Mouse (Mus musculus) embryonic facial prominence, embryonic 13.5 days (tissue): ENCODE measurements around the gene Cfap206. TPM values are rescaled to one million over a fixed set of nuclear protein-coding genes. Genes with fewer than 3 reads are reported as not detected.

ENCODE experiments used
- ATAC-seq: fragments of 200-750 bp; cut with Nextera tagmentation; 2 replicates; pipeline ENCODE4 v1.8.0; 2017; ENCODE audit warnings: low read depth; ENCODE audit not compliant: insufficient number of reproducible peaks, insufficient read depth, low FRiP score, low TSS enrichment
- H3K27ac ChIP-seq: fragments of 300-500 bp; sonication (generic); 2 replicates; pipeline ENCODE4 v1.5.1; 2015; ENCODE audit warnings: moderate library complexity, mild to moderate bottlenecking, inconsistent platforms
- H3K27me3 ChIP-seq: fragments of 300-500 bp; sonication (generic); 2 replicates; pipeline ENCODE4 v1.6.1; 2015; ENCODE audit warnings: mild to moderate bottlenecking, inconsistent platforms
- H3K36me3 ChIP-seq: fragments of 300-500 bp; sonication (generic); 2 replicates; pipeline ENCODE4 v1.6.1; 2015; ENCODE audit warnings: mild to moderate bottlenecking, inconsistent platforms
- H3K4me1 ChIP-seq: fragments of 300-500 bp; sonication (generic); 2 replicates; pipeline ENCODE4 v1.6.1; 2015; ENCODE audit warnings: inconsistent platforms
- H3K4me2 ChIP-seq: fragments of 300-500 bp; sonication (generic); 2 replicates; pipeline ENCODE4 v1.6.1; 2015; ENCODE audit warnings: moderate library complexity, mild to moderate bottlenecking, inconsistent platforms
- H3K4me3 ChIP-seq: fragments of 300-500 bp; sonication (generic); 2 replicates; pipeline ENCODE4 v1.5.1; 2015; ENCODE audit warnings: mild to moderate bottlenecking, inconsistent platforms
- H3K9ac ChIP-seq: fragments of 300-500 bp; sonication (generic); 2 replicates; pipeline ENCODE4 v1.6.1; 2015; ENCODE audit warnings: mild to moderate bottlenecking, inconsistent platforms
- H3K9me3 ChIP-seq: fragments of 300-500 bp; sonication (generic); 2 replicates; pipeline ENCODE4 v1.6.1; 2016; ENCODE audit warnings: inconsistent platforms
- WGBS: fragments of 180-500 bp; shearing (Covaris S2); methylation state at CpG from one replicate; pipeline ENCODE4 v1.1.7; 2015; ENCODE audit warnings: mixed read lengths; 5-methylcytosine and 5-hydroxymethylcytosine counted together
- polyA plus RNA-seq: library from polyadenylated mRNA; unstranded; fragments of >200 nt; fragmentation: Nextera tagmentation; extraction: Ambion mirVana; gene quantifications from 2 replicates; pipeline ENCODE4 v1.2.1, GENCODE M21; 2015

The Cfap206 gene
- polyA plus RNA-seq, 1 experiment from 2014 or later = 0.27 TPM

DNA sequence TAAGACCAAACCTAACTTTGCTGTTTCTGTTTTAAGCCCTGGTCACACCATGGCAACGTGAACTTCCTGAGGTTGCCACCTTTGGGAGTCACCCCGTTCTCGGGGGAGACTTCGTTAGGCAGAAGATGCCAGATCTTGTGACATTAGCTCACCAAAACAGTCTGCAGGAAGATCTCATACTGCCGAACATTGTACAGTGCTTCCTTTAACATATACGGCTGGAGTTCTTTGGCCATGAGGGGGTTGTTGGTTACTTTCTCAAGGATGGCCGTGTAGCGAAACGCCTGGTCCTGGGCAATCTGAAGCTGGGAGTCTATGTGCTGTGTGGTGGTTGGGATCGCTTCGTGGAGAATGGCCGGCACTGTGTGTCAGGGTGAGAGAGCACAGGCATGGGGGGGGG is 10.6 kb downstream of the Cfap206 start:
- 97% methylated on average over 12 of the region's 12 CpGs for WGBS
- H3K27me3 ChIP-seq = no peaks in the 10 kb centered on the region

GRCm38 (mm10) chr4:34715062-34715461 is 14.9 kb downstream of the Cfap206 start:
- Histone ChIP-seq H3K4me3 (no peak overlapping the region), H3K4me2 (no peak overlapping the region), H3K27me3 (no peaks in the 10 kb centered on the region), H3K9me3 (0 out of 2 replicates have a peak, but pooled peaks cover 5% of the 10 kb centered on the region), H3K36me3 (no peaks in the 10 kb centered on the region), H3K9ac (no peak overlapping the region), H3K27ac (no peak overlapping the region), H3K4me1 (no peaks in the 10 kb centered on the region)
- no peak for ATAC-seq
- WGBS = 90% methylated on average over 1 of the region's 1 CpGs

More for the DNA sequence above, 10.6 kb downstream of the Cfap206 start:
- no peak overlapping the region for H3K4me2 ChIP-seq
- H3K36me3 ChIP-seq = no peaks in the 10 kb centered on the region
- H3K4me1 ChIP-seq = no peaks in the 10 kb centered on the region
- H3K9ac ChIP-seq = no peak overlapping the region
- no peak for ATAC-seq
- H3K4me3 ChIP-seq = no peak overlapping the region
- no peak overlapping the region for H3K27ac ChIP-seq
- H3K9me3 ChIP-seq = no peaks in the 10 kb centered on the region

DNA sequence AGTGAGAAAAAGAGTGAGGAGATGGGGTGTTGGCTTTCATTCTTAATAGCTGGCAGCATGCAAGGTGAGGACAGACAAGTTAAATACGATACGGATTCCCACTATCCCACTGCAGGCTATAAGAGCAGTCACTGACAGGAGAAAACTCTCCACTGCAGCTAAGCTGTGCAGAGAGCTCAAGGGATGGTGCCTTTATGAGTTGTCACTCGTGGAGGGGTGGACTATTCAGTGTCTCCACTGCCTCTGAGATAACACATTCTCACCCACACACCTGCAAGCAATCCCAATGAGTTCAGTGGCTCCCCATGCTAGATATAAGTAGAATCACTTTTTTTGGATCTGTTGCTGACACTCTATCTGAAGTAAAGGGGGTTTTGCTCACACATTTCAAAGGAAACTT is 21.9 kb downstream of the Cfap206 start:
- no peak overlapping the region for H3K9ac ChIP-seq
- H3K4me3 ChIP-seq = no peak overlapping the region
- no peak overlapping the region for H3K27ac ChIP-seq
- ATAC-seq = no peak
- 0 out of 2 replicates have a peak, but pooled peaks cover 5% of the 10 kb centered on the region for H3K9me3 ChIP-seq
- H3K27me3 ChIP-seq = no peaks in the 10 kb centered on the region
- H3K36me3 ChIP-seq = no peaks in the 10 kb centered on the region
- no peak overlapping the region for H3K4me2 ChIP-seq
- 78% methylated on average over 3 of the region's 3 CpGs for WGBS
- no peaks in the 10 kb centered on the region for H3K4me1 ChIP-seq

DNA sequence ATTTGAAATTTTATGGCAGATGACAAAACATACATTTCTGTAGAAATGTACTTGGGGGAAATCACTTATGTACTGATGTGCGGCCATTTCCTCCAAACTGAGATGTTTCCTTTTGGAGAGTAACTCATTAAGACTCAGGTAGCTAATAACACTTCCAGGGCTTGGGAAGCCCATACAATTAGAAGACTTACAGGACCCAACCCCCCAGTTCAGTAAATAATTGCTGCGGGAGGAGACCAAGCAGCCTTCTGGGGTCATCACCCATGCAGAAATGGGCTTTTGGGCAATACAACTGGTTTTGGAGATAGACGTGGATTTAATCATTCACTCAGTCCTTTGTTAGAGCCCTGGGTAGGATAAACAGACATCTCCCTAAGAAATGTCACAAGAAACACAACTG is 22.8 kb downstream of the Cfap206 start:
- no peaks in the 10 kb centered on the region for H3K27me3 ChIP-seq
- no peak for ATAC-seq
- no peaks in the 10 kb centered on the region for H3K4me1 ChIP-seq
- 78% methylated on average over 3 of the region's 3 CpGs for WGBS
- no peak overlapping the region for H3K4me2 ChIP-seq
- H3K9me3 ChIP-seq = 0 out of 2 replicates have a peak, but pooled peaks cover 5% of the 10 kb centered on the region
- no peak overlapping the region for H3K9ac ChIP-seq
- H3K4me3 ChIP-seq = no peak overlapping the region
- H3K36me3 ChIP-seq = no peaks in the 10 kb centered on the region
- H3K27ac ChIP-seq = no peak overlapping the region

GRCm38 (mm10) chr4:34703029-34703428 is 27.0 kb downstream of the Cfap206 start:
- 66% methylated on average over 4 of the region's 4 CpGs for WGBS

DNA sequence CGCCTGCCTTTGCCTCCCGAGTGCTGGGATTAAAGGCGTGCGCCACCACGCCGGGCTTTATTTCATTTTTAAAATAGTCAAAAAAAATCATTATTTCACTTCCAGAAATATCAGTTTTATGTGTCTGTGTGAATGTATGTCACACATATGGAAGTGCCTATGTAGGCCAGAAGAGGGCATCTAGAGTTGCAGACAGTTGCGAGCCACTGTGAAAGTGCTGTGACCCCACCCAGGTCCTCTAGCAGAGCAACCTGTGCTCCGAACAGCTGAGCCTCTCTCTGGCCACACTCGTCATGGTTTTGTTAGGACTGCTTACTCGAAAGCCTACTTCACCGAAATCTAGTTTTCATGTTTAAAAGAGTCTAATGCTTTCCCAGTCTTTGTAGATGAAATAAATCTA is 27.8 kb downstream of the Cfap206 start:
- Histone ChIP-seq H3K27me3 (no peaks in the 10 kb centered on the region), H3K4me2 (no peak overlapping the region), H3K9ac (no peak overlapping the region), H3K9me3 (no peaks in the 10 kb centered on the region), H3K27ac (no peak overlapping the region), H3K4me1 (no peaks in the 10 kb centered on the region), H3K36me3 (no peaks in the 10 kb centered on the region), H3K4me3 (no peak overlapping the region)
- 95% methylated on average over 11 of the region's 11 CpGs for WGBS
- no peak for ATAC-seq

More at GRCm38 (mm10) chr4:34703029-34703428, 27.0 kb downstream of the Cfap206 start:
- Histone ChIP-seq H3K4me2 (no peak overlapping the region), H3K27ac (no peak overlapping the region), H3K9me3 (no peaks in the 10 kb centered on the region), H3K9ac (no peak overlapping the region), H3K36me3 (no peaks in the 10 kb centered on the region), H3K4me1 (no peaks in the 10 kb centered on the region), H3K4me3 (no peak overlapping the region), H3K27me3 (no peaks in the 10 kb centered on the region)
- ATAC-seq = no peak

- H3K4me2 ChIP-seq = no peak overlapping the region
- no peak overlapping the region for H3K27ac ChIP-seq
- no peaks in the 10 kb centered on the region for H3K4me1 ChIP-seq
- no peaks in the 10 kb centered on the region for H3K9me3 ChIP-seq
- no peak overlapping the region for H3K4me3 ChIP-seq
- no peaks in the 10 kb centered on the region for H3K27me3 ChIP-seq
- no peaks in the 10 kb centered on the region for H3K36me3 ChIP-seq
- 39% methylated on average over 5 of the region's 5 CpGs for WGBS
- ATAC-seq = no peak
- no peak overlapping the region for H3K9ac ChIP-seq
Observed at GRCm38 (mm10) chr4:34701528-34701927, 28.5 kb downstream of the Cfap206 start.

- Histone ChIP-seq H3K4me1 (peaks cover 5% of the 10 kb centered on the region), H3K9me3 (no peaks in the 10 kb centered on the region), H3K9ac (no peak overlapping the region), H3K4me2 (peak overlapping the region; percentile 60), H3K4me3 (no peak overlapping the region), H3K27ac (0 out of 2 replicates have a peak overlapping the region, but pooled peaks have one; percentile 4), H3K27me3 (no peaks in the 10 kb centered on the region), H3K36me3 (0 out of 2 replicates have a peak, but pooled peaks cover 2% of the 10 kb centered on the region)
- ATAC-seq = no peak
- 79% methylated on average over 3 of the region's 3 CpGs for WGBS
Observed at GRCm38 (mm10) chr4:34688021-34688420, 42.0 kb downstream of the Cfap206 start.

GRCm38 (mm10) chr4:34686874-34687567 is 43.0 kb downstream of the Cfap206 start, which contains the start of gene Slc35a1:
Gene Slc35a1, minus strand, starts transcription at chr4:34687438.
- 0 out of 2 replicates have a peak, but pooled peaks cover 11% of the 10 kb centered on the region for H3K36me3 ChIP-seq
- no peaks in the 10 kb centered on the region for H3K9me3 ChIP-seq
- peak; percentile 94 for ATAC-seq
- peak within 1 kb of the TSS; percentile 60 for H3K4me2 ChIP-seq
- peak within 1 kb of the TSS; percentile 72 for H3K4me3 ChIP-seq
- peaks cover 5% of the 10 kb centered on the region for H3K4me1 ChIP-seq
- H3K27me3 ChIP-seq = no peaks in the 10 kb centered on the region
- WGBS = under 1% methylated on average over 65 of the region's 65 CpGs
- peak within 1 kb of the TSS; percentile 95 for H3K27ac ChIP-seq
- H3K9ac ChIP-seq = peak within 1 kb of the TSS; percentile 93

DNA sequence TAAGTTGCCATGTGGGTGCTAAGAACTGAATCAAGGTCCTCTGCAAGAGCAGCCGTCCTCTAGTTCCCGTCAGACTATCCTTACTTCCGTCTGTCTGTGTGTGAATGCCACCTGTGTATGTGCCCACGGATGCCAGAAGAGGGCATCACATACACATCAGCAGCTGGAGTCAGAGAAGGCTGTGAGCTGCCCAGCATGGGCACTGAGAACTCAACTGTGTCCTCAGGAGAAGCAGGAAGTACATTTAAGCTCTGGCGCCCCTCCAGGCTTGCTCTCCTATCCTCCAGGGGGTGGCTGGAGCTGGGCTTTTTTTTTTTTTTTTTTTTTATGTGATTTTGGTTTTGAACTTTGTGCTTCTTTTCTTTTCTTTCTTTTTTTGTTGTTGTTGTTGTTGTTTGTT is 49.5 kb downstream of the Cfap206 start:
- no peak overlapping the region for H3K4me2 ChIP-seq
- 0 out of 2 replicates have a peak, but pooled peaks cover 4% of the 10 kb centered on the region for H3K4me1 ChIP-seq
- no peak overlapping the region for H3K9ac ChIP-seq
- no peak overlapping the region for H3K4me3 ChIP-seq
- H3K9me3 ChIP-seq = no peaks in the 10 kb centered on the region
- no peak overlapping the region for H3K27ac ChIP-seq
- no peak for ATAC-seq
- peaks cover 36% of the 10 kb centered on the region for H3K36me3 ChIP-seq
- H3K27me3 ChIP-seq = no peaks in the 10 kb centered on the region
- 85% methylated on average over 5 of the region's 5 CpGs for WGBS

DNA sequence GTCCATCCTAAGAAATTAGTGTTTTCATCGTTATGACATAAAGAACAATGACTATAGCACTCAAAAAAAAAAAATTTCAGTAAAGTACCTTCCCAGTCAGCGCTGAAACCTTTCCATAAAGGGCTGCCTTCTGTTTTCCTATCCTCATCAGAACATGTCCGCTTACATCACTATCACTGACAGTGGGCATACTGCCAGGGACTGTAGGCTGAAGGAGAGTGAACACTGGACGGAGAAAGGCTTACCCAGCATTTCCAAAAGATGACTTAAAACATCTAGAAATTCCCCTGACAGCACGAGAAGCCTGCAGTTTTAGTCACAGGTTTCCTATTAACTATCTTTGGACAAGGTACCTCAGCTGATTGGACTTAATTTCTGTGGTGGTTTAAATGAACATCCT is 56.3 kb downstream of the Cfap206 start:
- Histone ChIP-seq H3K4me3 (no peak overlapping the region), H3K36me3 (peaks cover 42% of the 10 kb centered on the region), H3K9ac (no peak overlapping the region), H3K27me3 (no peaks in the 10 kb centered on the region), H3K9me3 (no peaks in the 10 kb centered on the region), H3K27ac (no peak overlapping the region), H3K4me2 (no peak overlapping the region), H3K4me1 (0 out of 2 replicates have a peak, but pooled peaks cover 4% of the 10 kb centered on the region)
- WGBS = 96% methylated on average over 5 of the region's 5 CpGs
- no peak for ATAC-seq

GRCm38 (mm10) chr4:34667923-34668322 is 62.1 kb downstream of the Cfap206 start:
- H3K36me3 ChIP-seq = peaks cover 59% of the 10 kb centered on the region
- no peaks in the 10 kb centered on the region for H3K9me3 ChIP-seq
- H3K9ac ChIP-seq = no peak overlapping the region
- no peaks in the 10 kb centered on the region for H3K4me1 ChIP-seq
- H3K4me2 ChIP-seq = no peak overlapping the region
- no peak overlapping the region for H3K4me3 ChIP-seq
- H3K27ac ChIP-seq = no peak overlapping the region
- WGBS = 94% methylated on average over 5 of the region's 5 CpGs
- no peak for ATAC-seq
- no peaks in the 10 kb centered on the region for H3K27me3 ChIP-seq
